Mouse (Mus musculus) hindbrain, embryonic 13.5 days (tissue): ENCODE measurements at regions not wholly inside any gene's neighbourhood (a gene's known extent, or its start where the extent isn't known, plus 50 kb on each side); places are given as distances from the start of the nearest gene placed in this dataset.
"Not testable (repeated sequence)": the region's sequence is repeated elsewhere in the genome, so short reads cannot be mapped to it uniquely, and the experiment has no call there.

Source experiments
- ATAC-seq: fragments of 200-750 bp; cut with Nextera tagmentation; 2 replicates; pipeline ENCODE4 v1.8.0; 2017; ENCODE audit warnings: moderate TSS enrichment; ENCODE audit not compliant: low FRiP score
- H3K27ac ChIP-seq: fragments of 300-500 bp; sonication (generic); 2 replicates; pipeline ENCODE4 v1.5.1; 2015; ENCODE audit warnings: inconsistent platforms, mild to moderate bottlenecking, moderate library complexity
- H3K27me3 ChIP-seq: fragments of 300-500 bp; sonication (generic); 2 replicates; pipeline ENCODE4 v1.6.1; 2015; ENCODE audit warnings: mild to moderate bottlenecking, inconsistent platforms
- H3K36me3 ChIP-seq: fragments of 300-500 bp; sonication (generic); 2 replicates; pipeline ENCODE4 v1.6.1; 2015; ENCODE audit warnings: mild to moderate bottlenecking, inconsistent platforms
- H3K4me1 ChIP-seq: fragments of 300-500 bp; sonication (generic); replicated peaks from 2 replicates; pipeline ENCODE4 v1.6.1; 2015; ENCODE audit warnings: inconsistent platforms
- H3K4me2 ChIP-seq: fragments of 300-500 bp; sonication (generic); 2 replicates; pipeline ENCODE4 v1.6.1; 2015; ENCODE audit warnings: inconsistent platforms, mild to moderate bottlenecking, moderate library complexity
- H3K4me3 ChIP-seq: fragments of 300-500 bp; sonication (generic); 2 replicates; pipeline ENCODE4 v1.5.1; 2015; ENCODE audit warnings: mild to moderate bottlenecking, inconsistent platforms
- H3K9ac ChIP-seq: fragments of 300-500 bp; sonication (generic); 2 replicates; pipeline ENCODE4 v1.6.1; 2015; ENCODE audit warnings: mild to moderate bottlenecking, inconsistent platforms
- H3K9me3 ChIP-seq: fragments of 300-500 bp; sonication (generic); 2 replicates; pipeline ENCODE4 v1.6.1; 2016; ENCODE audit warnings: inconsistent platforms
- WGBS: fragments of 180-500 bp; shearing (Covaris S2); methylation state at CpG from one replicate; pipeline ENCODE4 v1.1.7; 2015; 5-methylcytosine and 5-hydroxymethylcytosine counted together

DNA sequence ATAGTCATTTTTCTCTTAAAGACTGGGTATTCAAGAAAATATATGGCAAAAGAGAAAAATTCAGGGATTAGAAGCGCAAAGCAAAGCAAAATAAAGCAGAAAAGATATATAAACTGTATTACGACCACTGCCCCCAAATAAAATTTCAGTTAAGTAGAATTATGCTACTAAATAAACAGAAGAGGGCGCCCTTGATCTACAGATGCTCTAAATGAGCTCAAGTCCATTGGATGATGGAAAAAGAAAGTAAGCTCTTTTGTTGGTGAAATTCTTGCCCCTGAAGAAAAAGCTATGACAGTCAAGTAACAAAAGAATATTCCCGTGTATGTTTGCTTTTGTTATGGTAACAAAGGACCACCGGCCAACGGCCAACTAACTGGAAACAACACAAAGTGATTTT is 165.5 kb upstream of the Stk26 start:
- ATAC-seq = no peak
- Histone ChIP-seq H3K27me3 (no peaks in the 10 kb centered on the region), H3K4me1 (no peaks in the 10 kb centered on the region), H3K9me3 (no peaks in the 10 kb centered on the region), H3K27ac (no peak overlapping the region), H3K9ac (no peak overlapping the region), H3K36me3 (no peaks in the 10 kb centered on the region), H3K4me2 (no peak overlapping the region), H3K4me3 (no peak overlapping the region)
- 34% methylated on average over 6 of the region's 6 CpGs for WGBS

DNA sequence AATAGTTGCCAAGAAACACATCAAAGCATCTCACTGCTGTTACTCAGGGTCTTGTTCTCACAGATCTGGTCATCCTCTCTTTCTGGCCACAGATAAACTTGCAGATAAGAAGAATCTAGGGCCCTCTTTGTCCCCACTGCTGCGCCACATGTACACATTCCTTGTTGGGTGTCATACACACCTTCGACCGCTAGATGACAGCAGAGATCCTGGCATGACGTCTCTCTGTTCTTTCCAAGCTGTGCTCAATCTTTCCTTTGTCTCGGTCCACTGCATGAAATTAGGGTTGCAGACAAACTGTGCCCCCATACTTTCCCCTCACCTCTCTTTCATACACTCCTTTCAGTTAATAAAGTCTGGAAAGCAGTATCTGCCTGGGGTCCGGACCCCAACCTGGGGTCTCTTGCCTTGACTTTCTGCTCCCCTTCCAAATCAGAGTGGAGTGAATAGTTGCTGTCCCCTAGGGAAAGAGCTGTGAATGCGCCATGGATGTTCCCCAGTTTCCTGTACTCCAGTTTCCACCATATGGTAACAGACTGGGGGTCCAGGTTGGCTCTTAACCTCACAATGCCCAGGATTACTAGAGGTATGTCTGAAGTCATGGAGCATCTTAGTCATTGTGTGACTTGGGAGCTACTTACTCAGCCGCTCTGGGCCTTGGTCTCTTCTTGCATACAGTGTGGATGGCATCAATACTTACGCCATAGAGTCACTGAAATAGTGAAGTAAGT is 182.8 kb upstream of the Stk26 start:
- H3K4me1 ChIP-seq = no peaks in the 10 kb centered on the region
- no peak overlapping the region for H3K27ac ChIP-seq
- peak; percentile 89 for ATAC-seq
- H3K9ac ChIP-seq = no peak overlapping the region
- H3K4me3 ChIP-seq = no peak overlapping the region
- WGBS = 37% methylated on average over 9 of the region's 9 CpGs
- H3K36me3 ChIP-seq = no peaks in the 10 kb centered on the region
- no peaks in the 10 kb centered on the region for H3K9me3 ChIP-seq
- H3K4me2 ChIP-seq = 0 out of 2 replicates have a peak overlapping the region, but pooled peaks have one; percentile 6
- 0 out of 2 replicates have a peak, but pooled peaks cover 3% of the 10 kb centered on the region for H3K27me3 ChIP-seq

DNA sequence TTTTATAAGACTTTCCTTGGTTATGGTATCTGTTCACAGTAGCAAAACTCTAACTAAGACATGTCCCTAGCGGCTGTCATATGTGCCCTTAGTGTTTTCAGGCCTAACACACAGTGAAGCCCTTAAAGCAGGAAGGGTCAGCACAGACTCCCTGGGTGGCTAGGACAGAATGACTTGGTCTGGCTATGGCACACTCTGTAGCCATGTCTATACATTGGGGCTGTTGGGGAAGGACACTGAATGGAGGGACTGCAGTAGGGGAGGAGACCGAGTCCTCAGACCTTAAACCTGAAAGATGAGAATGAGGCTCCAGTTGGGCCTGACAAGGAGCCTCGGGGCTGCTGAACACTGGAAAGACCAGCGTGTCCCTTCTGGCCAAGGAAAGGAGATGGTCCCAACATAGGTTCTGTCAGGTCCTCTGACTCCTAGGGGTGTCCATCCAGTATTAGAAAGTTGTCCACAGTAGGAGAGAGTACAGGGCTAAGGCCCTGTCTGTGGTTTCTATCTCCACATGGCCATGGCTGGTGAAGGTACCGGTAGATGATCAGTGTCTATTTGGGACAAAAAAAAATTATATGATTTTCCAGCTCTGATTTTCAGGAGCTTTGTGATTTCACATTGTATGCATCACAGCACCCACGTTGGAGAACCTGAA is 183.5 kb upstream of the Stk26 start:
- no peak overlapping the region for H3K9ac ChIP-seq

DNA sequence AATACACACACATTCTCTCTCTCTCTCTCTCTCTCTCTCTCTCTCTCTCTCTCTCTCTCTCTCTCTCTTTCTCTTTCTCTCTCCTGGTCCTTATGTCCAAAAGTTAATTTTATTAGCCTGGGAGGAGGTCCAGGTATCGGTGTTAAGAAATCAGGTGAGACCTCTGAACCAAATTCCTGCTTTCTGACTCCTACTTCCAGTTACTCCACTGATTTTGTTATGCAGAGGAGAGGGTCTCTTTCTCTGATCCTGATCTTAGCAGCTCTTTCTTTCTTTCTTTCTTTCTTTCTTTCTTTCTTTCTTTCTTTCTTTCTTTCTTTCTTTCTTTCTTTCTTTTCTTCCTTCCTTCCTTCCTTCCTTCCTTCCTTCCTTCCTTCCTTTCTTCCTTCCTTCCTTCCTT is 185.5 kb upstream of the Stk26 start:
- H3K27me3 ChIP-seq, H3K36me3 ChIP-seq, H3K4me2 ChIP-seq, H3K4me1 ChIP-seq, H3K4me3 ChIP-seq, ATAC-seq, H3K9me3 ChIP-seq, H3K9ac ChIP-seq, H3K27ac ChIP-seq: not testable (repeated sequence)
- WGBS = 83% methylated on average over 1 of the region's 1 CpGs

More for the DNA sequence above, 183.5 kb upstream of the Stk26 start:
- Histone ChIP-seq H3K9me3 (no peaks in the 10 kb centered on the region), H3K4me2 (no peak overlapping the region), H3K27me3 (0 out of 2 replicates have a peak, but pooled peaks cover 3% of the 10 kb centered on the region), H3K4me3 (no peak overlapping the region), H3K4me1 (no peaks in the 10 kb centered on the region), H3K36me3 (no peaks in the 10 kb centered on the region), H3K27ac (no peak overlapping the region)
- WGBS = 74% methylated on average over 6 of the region's 6 CpGs
- no peak for ATAC-seq

DNA sequence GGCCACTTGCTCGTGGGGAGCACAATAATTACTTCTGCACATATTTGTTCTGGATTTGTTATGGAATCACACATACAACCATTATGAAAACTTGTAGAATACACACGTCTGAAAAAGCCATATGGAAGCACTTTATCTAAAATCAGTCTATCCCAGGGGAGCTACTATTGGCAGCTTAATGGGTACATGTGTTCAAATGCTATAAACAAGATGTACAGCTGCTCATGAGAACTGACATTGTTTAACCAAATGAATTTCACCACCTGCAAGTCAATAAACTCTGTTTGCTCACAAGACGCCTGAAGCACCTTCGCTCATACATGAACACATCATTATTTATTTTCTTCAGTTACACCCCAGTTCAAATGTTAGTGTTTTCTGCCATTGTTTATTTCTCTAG is 199.5 kb upstream of the Stk26 start:
- H3K27ac ChIP-seq = no peak overlapping the region
- no peaks in the 10 kb centered on the region for H3K4me1 ChIP-seq
- H3K27me3 ChIP-seq = no peaks in the 10 kb centered on the region
- no peak overlapping the region for H3K4me2 ChIP-seq
- no peak for ATAC-seq
- H3K9ac ChIP-seq = no peak overlapping the region
- WGBS = 53% methylated on average over 4 of the region's 4 CpGs
- no peaks in the 10 kb centered on the region for H3K9me3 ChIP-seq
- no peaks in the 10 kb centered on the region for H3K36me3 ChIP-seq
- no peak overlapping the region for H3K4me3 ChIP-seq

DNA sequence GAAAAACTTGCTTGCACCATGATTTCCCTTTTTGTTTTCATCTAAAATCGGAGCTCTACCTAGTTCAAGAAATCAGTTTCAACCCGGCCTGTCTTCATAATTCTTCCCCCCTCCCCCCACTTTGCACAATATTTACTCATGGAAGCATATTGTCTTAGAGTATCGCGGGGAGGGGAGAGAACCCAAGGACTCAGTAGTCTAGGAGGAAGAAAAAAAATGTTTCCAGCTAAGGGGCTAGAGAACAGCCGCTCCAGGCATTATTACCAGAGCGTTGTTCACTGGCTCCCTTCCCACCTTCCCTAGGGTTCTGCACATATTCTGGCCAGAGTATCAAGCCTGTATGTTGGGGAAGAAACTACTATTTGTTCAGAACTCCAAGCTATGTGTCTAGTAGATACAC is 205.2 kb upstream of the Stk26 start:
- WGBS = 28% methylated on average over 5 of the region's 6 CpGs
- H3K4me1 ChIP-seq = 0 out of 2 replicates have a peak, but pooled peaks cover 3% of the 10 kb centered on the region
- no peak overlapping the region for H3K27ac ChIP-seq
- no peak overlapping the region; the same call in 1 of the 2 replicates for H3K9ac ChIP-seq
- H3K4me2 ChIP-seq = peak overlapping the region; percentile 56
- H3K9me3 ChIP-seq = no peaks in the 10 kb centered on the region
- peak overlapping the region; percentile 51 for H3K4me3 ChIP-seq
- H3K36me3 ChIP-seq = peaks cover 1% of the 10 kb centered on the region; the same call in 1 of the 2 replicates
- no peaks in the 10 kb centered on the region for H3K27me3 ChIP-seq
- peak; percentile 63 for ATAC-seq

DNA sequence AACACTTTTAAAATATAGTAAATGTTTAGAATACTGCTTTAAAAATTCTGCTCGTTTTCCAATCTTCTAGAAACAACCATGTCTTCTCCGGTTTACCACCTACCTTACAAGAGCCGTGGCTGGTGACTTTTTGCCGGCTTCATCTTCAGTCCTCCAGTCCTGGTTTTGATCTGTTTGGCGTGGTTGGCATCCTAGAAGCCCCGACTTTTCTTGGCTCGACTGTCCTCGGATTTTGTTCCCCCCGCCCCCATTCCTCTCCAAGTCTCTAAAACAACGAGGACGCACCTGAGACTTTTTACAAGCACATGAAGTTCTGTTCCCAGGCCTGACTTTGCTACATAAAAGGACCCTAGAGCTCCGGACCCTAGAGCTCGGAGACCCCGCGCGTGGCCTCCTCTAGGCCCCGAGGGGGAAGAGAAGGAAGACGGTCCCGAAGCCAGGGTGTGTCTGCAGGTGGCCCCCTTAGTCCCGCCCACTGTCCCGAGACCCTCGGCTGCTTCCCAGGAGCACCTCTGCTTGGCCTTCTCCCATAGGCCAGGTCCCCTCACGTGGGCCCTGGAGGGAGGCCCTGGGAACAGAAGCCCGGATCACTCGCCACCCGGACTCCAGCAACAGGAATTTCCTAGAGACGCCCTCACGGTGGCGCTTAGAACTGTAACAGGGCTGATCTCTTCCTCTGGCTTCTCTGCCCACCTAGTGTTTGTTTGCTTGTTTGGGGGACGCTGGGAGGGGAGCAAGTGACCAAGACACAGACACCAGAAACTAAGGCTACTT is 205.8 kb upstream of the Stk26 start:
- no peak overlapping the region for H3K27ac ChIP-seq
- H3K27me3 ChIP-seq = no peaks in the 10 kb centered on the region
- H3K9ac ChIP-seq = peak overlapping the region; percentile 66
- no peaks in the 10 kb centered on the region for H3K9me3 ChIP-seq
- peak; percentile 98 for ATAC-seq
- peak overlapping the region; percentile 51 for H3K4me3 ChIP-seq
- peaks cover 3% of the 10 kb centered on the region; the same call in 1 of the 2 replicates for H3K36me3 ChIP-seq
- H3K4me2 ChIP-seq = peak overlapping the region; percentile 56
- 25% methylated on average over 30 of the region's 30 CpGs for WGBS
- H3K4me1 ChIP-seq = 0 out of 2 replicates have a peak, but pooled peaks cover 3% of the 10 kb centered on the region

DNA sequence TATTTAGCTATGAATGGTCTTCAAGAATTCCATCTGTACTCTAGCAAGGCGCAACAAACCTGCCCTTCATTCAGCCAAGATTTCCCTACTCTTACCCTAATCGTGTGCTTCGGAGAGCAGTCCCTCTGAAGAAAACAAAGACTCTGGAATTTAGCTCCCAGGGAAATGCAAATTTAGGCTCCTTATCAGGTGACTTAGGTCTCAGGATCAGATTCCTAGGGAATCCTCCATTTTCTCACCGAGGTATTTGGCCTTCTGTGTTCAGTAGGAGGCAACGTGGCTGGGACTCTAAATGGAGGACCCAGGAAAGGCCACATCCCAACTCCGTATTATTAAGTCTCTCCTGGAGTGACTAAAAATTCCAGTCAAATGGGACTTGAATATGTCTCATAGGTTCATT is 204.2 kb upstream of the Olfr1324 start:
- H3K36me3 ChIP-seq = peaks cover 3% of the 10 kb centered on the region; the same call in 1 of the 2 replicates
- H3K4me3 ChIP-seq = no peak overlapping the region
- no peak for ATAC-seq
- 31% methylated on average over 6 of the region's 6 CpGs for WGBS
- no peaks in the 10 kb centered on the region for H3K9me3 ChIP-seq
- H3K4me2 ChIP-seq = no peak overlapping the region; the same call in 1 of the 2 replicates
- H3K27me3 ChIP-seq = no peaks in the 10 kb centered on the region
- H3K4me1 ChIP-seq = 0 out of 2 replicates have a peak, but pooled peaks cover 3% of the 10 kb centered on the region
- H3K9ac ChIP-seq = no peak overlapping the region
- no peak overlapping the region for H3K27ac ChIP-seq

DNA sequence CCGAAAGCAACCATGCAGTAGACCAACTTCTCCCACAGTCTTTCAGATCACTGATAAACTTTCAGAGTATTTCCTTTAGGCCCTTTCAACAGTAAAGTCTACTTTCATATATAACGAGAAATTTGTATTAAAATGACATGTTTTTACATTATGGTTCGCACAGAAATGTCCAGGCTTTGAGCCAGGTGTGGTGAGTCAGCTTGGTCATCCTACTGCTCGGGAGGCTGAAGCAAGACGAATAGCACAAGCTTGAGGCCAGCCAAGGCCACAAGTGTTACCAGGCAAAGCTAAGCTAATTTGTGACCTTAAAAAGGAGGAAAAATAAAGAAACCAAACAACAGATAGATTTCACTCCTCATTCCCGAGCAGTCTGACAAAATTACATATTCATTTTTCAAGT is 197.0 kb upstream of the Olfr1324 start:
- H3K9ac ChIP-seq = no peak overlapping the region
- H3K4me2 ChIP-seq = no peak overlapping the region
- WGBS = 91% methylated on average over 6 of the region's 6 CpGs
- no peaks in the 10 kb centered on the region for H3K27me3 ChIP-seq
- no peaks in the 10 kb centered on the region for H3K9me3 ChIP-seq
- no peak for ATAC-seq
- H3K4me3 ChIP-seq = no peak overlapping the region
- H3K27ac ChIP-seq = no peak overlapping the region
- H3K4me1 ChIP-seq = no peaks in the 10 kb centered on the region; the same call in 1 of the 2 replicates
- peaks cover 3% of the 10 kb centered on the region; the same call in 1 of the 2 replicates for H3K36me3 ChIP-seq

DNA sequence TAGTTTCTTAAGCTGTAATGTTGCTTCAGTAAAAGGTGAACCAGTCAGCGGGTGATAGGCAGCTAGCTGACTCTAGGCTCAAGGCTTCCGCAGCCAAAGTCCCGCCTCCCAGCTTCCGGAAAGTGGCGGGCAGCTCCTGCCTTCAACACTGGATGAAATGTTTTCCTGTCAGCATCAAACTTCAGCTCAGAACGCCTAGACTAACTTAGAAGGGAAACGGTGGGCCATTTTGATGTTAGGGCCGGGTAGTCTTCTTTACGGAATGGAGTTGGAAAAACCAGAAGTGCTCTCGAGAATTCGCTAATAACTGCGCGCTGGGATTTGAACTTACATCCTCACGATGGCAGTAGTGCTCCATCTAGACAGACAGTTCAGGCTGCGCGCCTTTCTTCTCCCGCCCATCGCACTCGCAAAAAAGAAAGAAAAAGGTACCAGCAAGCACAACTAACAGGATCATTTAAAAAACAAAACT is 194.7 kb upstream of the Olfr1324 start:
- WGBS = 63% methylated on average over 19 of the region's 19 CpGs
- Histone ChIP-seq H3K9me3 (no peaks in the 10 kb centered on the region), H3K4me2 (no peak overlapping the region), H3K27me3 (no peaks in the 10 kb centered on the region), H3K4me3 (no peak overlapping the region), H3K9ac (no peak overlapping the region), H3K4me1 (no peaks in the 10 kb centered on the region; the same call in 1 of the 2 replicates), H3K27ac (no peak overlapping the region), H3K36me3 (peaks cover 3% of the 10 kb centered on the region; the same call in 1 of the 2 replicates)
- ATAC-seq = no peak

DNA sequence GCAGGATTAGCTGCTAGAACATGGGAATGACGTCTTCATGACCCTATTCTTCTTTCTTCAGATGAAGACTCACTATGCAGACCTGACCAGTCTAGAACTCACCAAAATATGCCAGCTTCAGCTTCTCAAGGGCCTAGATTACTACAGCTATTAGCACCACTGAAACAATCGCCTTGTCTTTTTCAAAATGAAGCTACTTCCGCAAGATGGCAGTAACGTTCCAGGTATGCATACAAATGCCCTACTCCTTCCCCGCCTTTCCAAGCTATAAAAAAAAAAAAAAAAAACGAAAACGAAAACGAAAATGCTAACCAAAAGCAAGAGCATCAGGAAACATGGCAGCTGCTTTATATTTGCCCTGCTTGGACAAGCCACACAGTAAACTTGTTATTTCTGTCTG is 192.6 kb upstream of the Olfr1324 start:
- 77% methylated on average over 8 of the region's 8 CpGs for WGBS
- Histone ChIP-seq H3K36me3 (peaks cover 3% of the 10 kb centered on the region; the same call in 1 of the 2 replicates), H3K4me3 (no peak overlapping the region), H3K9ac (no peak overlapping the region), H3K27me3 (no peaks in the 10 kb centered on the region), H3K27ac (no peak overlapping the region), H3K4me2 (no peak overlapping the region), H3K4me1 (no peaks in the 10 kb centered on the region; the same call in 1 of the 2 replicates), H3K9me3 (no peaks in the 10 kb centered on the region)
- no peak for ATAC-seq

DNA sequence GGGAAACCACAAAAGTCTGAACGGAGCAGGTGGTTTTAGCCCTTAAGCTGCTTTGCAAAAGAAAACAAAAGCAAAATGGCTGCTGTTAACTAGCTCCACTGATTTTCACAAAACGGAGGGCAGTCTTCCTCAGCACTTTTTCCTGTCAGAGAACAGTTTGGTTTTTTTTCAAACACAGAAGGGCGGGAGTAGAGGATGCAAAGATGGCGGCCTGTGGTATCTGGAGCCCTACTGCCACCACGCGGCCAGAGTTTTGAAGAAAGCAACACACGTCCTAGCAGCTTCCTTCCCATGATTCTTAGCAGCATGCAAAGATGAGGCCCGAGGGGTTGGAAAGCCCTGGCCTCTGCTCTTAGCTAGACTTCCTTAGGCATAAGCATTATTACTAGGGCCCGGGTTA is 191.6 kb upstream of the Olfr1324 start:
- no peak overlapping the region for H3K27ac ChIP-seq
- no peaks in the 10 kb centered on the region; the same call in 1 of the 2 replicates for H3K4me1 ChIP-seq
- 58% methylated on average over 9 of the region's 9 CpGs for WGBS
- no peak overlapping the region for H3K9ac ChIP-seq
- ATAC-seq = no peak
- peaks cover 3% of the 10 kb centered on the region; the same call in 1 of the 2 replicates for H3K36me3 ChIP-seq
- no peak overlapping the region for H3K4me3 ChIP-seq
- no peaks in the 10 kb centered on the region for H3K9me3 ChIP-seq
- no peak overlapping the region for H3K4me2 ChIP-seq
- H3K27me3 ChIP-seq = no peaks in the 10 kb centered on the region
